Mouse (Mus musculus): ENCODE results near the gene Plce1. TPM values are rescaled to one million over a fixed set of nuclear protein-coding genes. Genes with fewer than 3 reads are reported as not detected.

Plce1 gene
- polyA plus RNA-seq, 1 experiment from 2014 or later, result 3.3 TPM

DNA sequence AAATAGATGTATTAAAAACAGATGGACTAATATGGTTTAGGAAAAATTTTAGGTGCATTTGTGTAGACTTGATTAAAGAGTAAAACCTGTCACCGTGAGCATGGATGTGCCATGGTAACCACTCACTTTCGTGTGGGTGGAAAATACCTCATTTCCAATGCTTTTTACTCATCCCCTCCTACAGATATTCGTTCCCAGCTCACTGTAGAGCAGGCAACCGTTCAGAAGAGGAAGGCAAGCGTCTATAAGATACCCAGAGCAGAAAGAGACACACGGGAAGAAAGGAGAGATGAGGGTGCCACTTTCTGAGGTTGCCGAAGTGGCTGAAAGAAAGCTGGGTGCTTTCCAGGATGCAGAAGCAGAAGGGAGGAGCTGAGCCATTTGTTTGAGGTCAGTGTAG, 25.2 kb downstream of the Plce1 start:
- WGBS, result 85% methylated on average over 7 of the region's 7 CpGs
- Histone ChIP-seq H3K9me3 (no peaks in the 10 kb centered on the region), H3K4me1 (peaks cover 11% of the 10 kb centered on the region; the same call in 1 of the 2 replicates), H3K4me2 (no peak overlapping the region), H3K9ac (no peak overlapping the region), H3K27ac (no peak overlapping the region), H3K27me3 (no peaks in the 10 kb centered on the region), H3K4me3 (no peak overlapping the region), H3K36me3 (no peaks in the 10 kb centered on the region)
- no peak for ATAC-seq (ENCODE audit: borderline replicate concordance, extremely low read depth, low FRiP score, low TSS enrichment)

DNA sequence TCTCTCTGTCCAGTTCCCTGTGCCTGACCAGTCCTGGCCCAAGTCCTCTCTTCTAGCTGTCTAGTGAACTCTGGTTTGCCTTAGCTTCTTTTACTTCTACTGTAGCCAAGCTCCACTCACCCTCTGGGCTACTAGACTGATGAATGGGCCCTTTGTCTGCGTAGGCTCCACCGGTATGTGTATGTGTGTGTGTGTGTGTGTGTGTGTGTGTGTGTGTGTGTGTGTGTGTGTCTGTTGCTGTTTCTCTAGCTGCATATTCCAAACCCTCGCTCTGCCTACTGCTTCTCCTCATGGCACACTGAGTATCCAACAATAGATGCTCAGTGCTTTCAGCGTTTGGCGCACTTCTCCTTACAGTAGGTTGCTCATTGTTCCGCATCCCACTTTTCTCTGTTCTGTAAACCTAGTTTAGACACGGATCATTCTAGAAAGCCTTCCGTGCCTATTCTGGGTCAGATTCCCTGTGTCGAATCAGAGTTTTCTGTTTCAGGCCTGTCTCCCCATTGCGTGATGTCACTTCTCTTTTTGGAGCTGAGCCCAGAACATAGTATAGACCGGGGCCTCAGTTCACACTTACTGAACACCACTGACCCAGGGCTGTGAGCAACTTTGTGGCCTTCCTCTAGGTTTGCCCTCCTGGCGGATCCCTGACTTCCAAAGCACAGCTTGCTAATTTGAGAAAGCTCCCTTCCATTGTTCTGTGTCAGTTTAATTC, 26.5 kb downstream of the Plce1 start:
- Histone ChIP-seq H3K4me1 (peaks cover 11% of the 10 kb centered on the region; the same call in 1 of the 2 replicates), H3K36me3 (no peaks in the 10 kb centered on the region), H3K9ac (no peak overlapping the region), H3K9me3 (no peaks in the 10 kb centered on the region), H3K27ac (no peak overlapping the region), H3K4me3 (no peak overlapping the region), H3K4me2 (no peak overlapping the region), H3K27me3 (no peaks in the 10 kb centered on the region)
- no peak for ATAC-seq (ENCODE audit: borderline replicate concordance, extremely low read depth, low FRiP score, low TSS enrichment)
- 54% methylated on average over 12 of the region's 12 CpGs for WGBS

DNA sequence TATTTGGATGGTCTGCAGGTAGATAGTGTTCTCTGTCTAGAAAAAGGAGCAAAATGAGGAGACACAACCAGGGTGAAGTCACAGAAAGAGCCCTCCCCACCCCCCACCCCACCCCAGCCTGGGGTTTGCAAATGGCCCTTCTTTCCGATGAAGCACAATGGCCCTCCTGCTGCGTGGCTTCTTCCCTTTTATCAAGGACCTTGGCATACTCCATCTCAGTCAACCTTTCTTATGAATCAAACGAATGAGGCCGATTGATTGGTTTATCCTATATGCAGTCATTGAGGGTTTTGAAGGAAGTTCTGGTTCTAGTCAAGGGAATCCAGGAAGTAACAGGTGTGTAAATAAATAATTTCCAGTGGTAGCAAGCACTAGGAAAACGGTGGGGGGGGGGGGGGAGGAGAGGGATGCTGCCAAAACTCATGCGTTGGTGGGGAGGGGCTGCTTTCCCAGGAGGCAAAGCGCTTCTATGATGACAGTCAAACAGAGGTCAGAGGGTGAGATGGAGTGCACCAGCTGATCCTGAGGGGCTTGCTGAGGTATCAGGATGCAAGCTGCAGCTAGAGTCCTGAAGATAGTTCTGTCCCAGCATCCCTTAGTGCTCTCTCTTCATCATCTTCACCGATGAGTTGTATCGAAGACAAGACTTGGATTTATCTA, 27.2 kb downstream of the Plce1 start:
- Histone ChIP-seq H3K4me2 (no peak overlapping the region), H3K4me1 (peaks cover 11% of the 10 kb centered on the region; the same call in 1 of the 2 replicates), H3K27ac (no peak overlapping the region), H3K36me3 (no peaks in the 10 kb centered on the region), H3K9me3 (no peaks in the 10 kb centered on the region), H3K9ac (no peak overlapping the region), H3K27me3 (no peaks in the 10 kb centered on the region), H3K4me3 (no peak overlapping the region)
- no peak for ATAC-seq (ENCODE audit: borderline replicate concordance, extremely low read depth, low FRiP score, low TSS enrichment)
- WGBS, result 69% methylated on average over 9 of the region's 9 CpGs

- Histone ChIP-seq H3K9me3 (no peaks in the 10 kb centered on the region), H3K9ac (no peak overlapping the region), H3K4me1 (no peaks in the 10 kb centered on the region), H3K27ac (no peak overlapping the region), H3K27me3 (no peaks in the 10 kb centered on the region), H3K36me3 (no peaks in the 10 kb centered on the region), H3K4me3 (no peak overlapping the region), H3K4me2 (no peak overlapping the region)
- no peak for ATAC-seq (ENCODE audit: borderline replicate concordance, extremely low read depth, low FRiP score, low TSS enrichment)
- WGBS, result 72% methylated on average over 5 of the region's 5 CpGs
Observed at GRCm38 (mm10) chr19:38514417-38515184, 33.7 kb downstream of the Plce1 start.

- Histone ChIP-seq H3K36me3 (peaks cover 5% of the 10 kb centered on the region), H3K9me3 (no peaks in the 10 kb centered on the region), H3K27ac (no peak overlapping the region), H3K4me2 (no peak overlapping the region), H3K4me3 (no peak overlapping the region), H3K9ac (no peak overlapping the region), H3K27me3 (no peaks in the 10 kb centered on the region), H3K4me1 (no peaks in the 10 kb centered on the region)
- no peak for ATAC-seq (ENCODE audit: borderline replicate concordance, extremely low read depth, low FRiP score, low TSS enrichment)
- WGBS, result 34% methylated on average over 3 of the region's 3 CpGs
Observed at GRCm38 (mm10) chr19:38526855-38527254, 45.9 kb downstream of the Plce1 start.

GRCm38 (mm10) chr19:38527475-38527874, 46.6 kb downstream of the Plce1 start:
- Histone ChIP-seq H3K36me3 (peaks cover 5% of the 10 kb centered on the region), H3K4me3 (no peak overlapping the region), H3K4me1 (no peaks in the 10 kb centered on the region), H3K27ac (no peak overlapping the region), H3K27me3 (no peaks in the 10 kb centered on the region), H3K4me2 (no peak overlapping the region), H3K9me3 (no peaks in the 10 kb centered on the region), H3K9ac (no peak overlapping the region)
- WGBS, result 60% methylated on average over 3 of the region's 3 CpGs
- ATAC-seq (ENCODE audit: borderline replicate concordance, extremely low read depth, low FRiP score, low TSS enrichment), result no peak

GRCm38 (mm10) chr19:38533230-38533629, 52.3 kb downstream of the Plce1 start:
- 91% methylated on average over 5 of the region's 5 CpGs for WGBS
- Histone ChIP-seq H3K4me3 (no peak overlapping the region), H3K36me3 (no peaks in the 10 kb centered on the region), H3K9me3 (no peaks in the 10 kb centered on the region), H3K9ac (no peak overlapping the region), H3K4me2 (no peak overlapping the region), H3K27me3 (no peaks in the 10 kb centered on the region), H3K4me1 (no peaks in the 10 kb centered on the region), H3K27ac (no peak overlapping the region)
- no peak for ATAC-seq (ENCODE audit: borderline replicate concordance, extremely low read depth, low FRiP score, low TSS enrichment)

DNA sequence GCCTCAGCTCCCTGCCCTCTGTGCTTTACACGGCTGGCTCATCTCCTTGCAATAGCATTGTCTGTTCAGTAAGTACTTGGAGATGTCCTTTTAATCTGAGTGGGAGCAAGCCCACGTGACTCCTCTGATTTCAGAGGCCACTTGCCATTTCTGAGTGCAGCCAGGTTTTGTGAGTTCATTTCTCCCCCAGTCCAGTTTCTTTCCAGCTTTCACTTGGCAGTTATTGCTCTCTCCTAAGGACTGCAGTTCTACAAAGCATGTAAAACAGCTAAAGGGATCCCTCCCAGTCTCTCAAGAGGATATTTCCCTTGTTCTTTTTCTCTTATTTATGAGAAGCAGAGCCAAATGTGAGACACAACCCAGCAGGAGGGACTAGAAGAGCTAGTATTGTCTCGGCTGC, 58.4 kb downstream of the Plce1 start:
- H3K9ac ChIP-seq, result no peak overlapping the region
- WGBS, result 69% methylated on average over 3 of the region's 3 CpGs
- H3K4me3 ChIP-seq, result no peak overlapping the region
- no peaks in the 10 kb centered on the region for H3K9me3 ChIP-seq
- H3K36me3 ChIP-seq, result no peaks in the 10 kb centered on the region
- no peaks in the 10 kb centered on the region for H3K27me3 ChIP-seq
- H3K4me1 ChIP-seq, result no peaks in the 10 kb centered on the region
- H3K27ac ChIP-seq, result no peak overlapping the region
- ATAC-seq (ENCODE audit: borderline replicate concordance, extremely low read depth, low FRiP score, low TSS enrichment), result no peak
- no peak overlapping the region for H3K4me2 ChIP-seq

DNA sequence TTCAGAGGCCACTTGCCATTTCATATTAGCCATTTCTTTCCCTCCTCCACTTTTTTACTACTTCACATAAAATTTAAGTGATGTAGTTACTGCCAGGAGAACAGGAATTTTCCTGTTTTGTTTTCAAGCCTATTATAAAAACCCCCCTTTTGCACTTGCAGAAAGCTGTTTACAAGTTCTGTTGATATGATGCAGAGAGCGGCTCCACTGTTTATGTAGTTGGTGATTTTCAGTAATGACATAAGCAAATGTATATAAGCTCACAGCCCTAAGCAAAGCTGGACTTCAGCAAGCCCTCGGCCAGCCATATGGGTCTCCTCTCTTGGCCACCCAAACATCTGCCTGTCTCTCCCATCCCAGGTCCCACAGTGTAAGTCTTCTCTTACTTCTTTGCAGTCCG, 59.6 kb downstream of the Plce1 start:
- H3K9me3 ChIP-seq, result no peaks in the 10 kb centered on the region
- no peaks in the 10 kb centered on the region for H3K27me3 ChIP-seq
- no peak overlapping the region for H3K27ac ChIP-seq
- no peak overlapping the region for H3K9ac ChIP-seq
- ATAC-seq (ENCODE audit: borderline replicate concordance, extremely low read depth, low FRiP score, low TSS enrichment), result no peak
- no peaks in the 10 kb centered on the region for H3K36me3 ChIP-seq
- WGBS, result 66% methylated on average over 3 of the region's 3 CpGs
- no peaks in the 10 kb centered on the region for H3K4me1 ChIP-seq
- no peak overlapping the region for H3K4me2 ChIP-seq
- no peak overlapping the region for H3K4me3 ChIP-seq

DNA sequence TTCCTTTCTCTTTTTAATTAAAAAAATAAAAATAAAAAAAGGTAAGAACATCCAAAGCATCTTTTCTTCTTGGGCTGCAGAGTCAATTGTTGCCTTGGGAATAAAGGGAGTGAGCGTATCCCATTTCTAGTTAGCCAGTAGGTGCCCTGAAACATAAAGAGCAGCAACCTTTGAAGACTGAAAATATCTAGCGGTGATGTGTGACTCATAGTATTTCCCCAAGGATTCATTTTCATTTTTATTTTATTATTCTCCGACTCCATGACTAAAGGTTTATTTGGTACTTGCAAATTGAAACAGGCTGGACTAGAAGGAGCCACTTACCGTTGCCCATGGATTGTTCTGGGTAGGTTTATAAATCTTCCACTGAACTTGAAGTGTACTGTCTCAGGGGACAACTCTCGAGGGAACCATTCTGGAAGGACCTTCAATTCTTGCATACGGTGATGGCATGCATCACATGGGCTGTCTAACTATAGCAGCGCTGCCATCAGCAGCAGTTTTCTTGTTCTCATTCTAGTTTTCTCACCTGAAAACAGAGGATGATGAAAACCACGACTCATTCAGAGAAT, 68.7 kb downstream of the Plce1 start:
- Histone ChIP-seq H3K27me3 (no peaks in the 10 kb centered on the region), H3K4me2 (no peak overlapping the region), H3K9ac (no peak overlapping the region), H3K4me3 (no peak overlapping the region), H3K9me3 (no peaks in the 10 kb centered on the region), H3K4me1 (no peaks in the 10 kb centered on the region), H3K27ac (no peak overlapping the region), H3K36me3 (no peaks in the 10 kb centered on the region)
- 86% methylated on average over 8 of the region's 8 CpGs for WGBS
- no peak for ATAC-seq (ENCODE audit: borderline replicate concordance, extremely low read depth, low FRiP score, low TSS enrichment)

DNA sequence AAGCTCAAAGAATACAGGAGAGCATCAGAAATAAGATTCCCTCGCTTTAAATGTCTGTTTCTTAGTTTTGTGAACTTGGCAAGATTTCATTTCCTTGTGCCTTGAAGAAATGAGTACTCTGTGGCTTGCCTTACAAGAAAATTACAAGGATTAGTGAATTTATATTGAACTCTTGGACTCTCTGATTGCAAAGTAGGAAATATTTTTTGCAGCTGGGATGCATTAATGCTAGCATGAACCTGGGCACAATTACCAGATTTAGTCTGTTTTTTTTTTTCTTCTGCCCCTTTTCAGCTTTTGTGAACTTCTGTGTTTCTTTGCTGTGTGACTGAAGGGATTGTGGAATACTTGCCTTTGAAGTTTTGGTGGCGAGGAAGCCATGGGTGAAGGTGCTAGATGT, 72.6 kb downstream of the Plce1 start:
- H3K9me3 ChIP-seq, result no peaks in the 10 kb centered on the region
- no peak overlapping the region for H3K9ac ChIP-seq
- H3K4me3 ChIP-seq, result no peak overlapping the region
- H3K4me1 ChIP-seq, result no peaks in the 10 kb centered on the region
- H3K4me2 ChIP-seq, result no peak overlapping the region
- H3K27me3 ChIP-seq, result no peaks in the 10 kb centered on the region
- H3K36me3 ChIP-seq, result no peaks in the 10 kb centered on the region
- WGBS, result 58% methylated on average over 2 of the region's 2 CpGs
- H3K27ac ChIP-seq, result no peak overlapping the region
- ATAC-seq (ENCODE audit: borderline replicate concordance, extremely low read depth, low FRiP score, low TSS enrichment), result no peak

DNA sequence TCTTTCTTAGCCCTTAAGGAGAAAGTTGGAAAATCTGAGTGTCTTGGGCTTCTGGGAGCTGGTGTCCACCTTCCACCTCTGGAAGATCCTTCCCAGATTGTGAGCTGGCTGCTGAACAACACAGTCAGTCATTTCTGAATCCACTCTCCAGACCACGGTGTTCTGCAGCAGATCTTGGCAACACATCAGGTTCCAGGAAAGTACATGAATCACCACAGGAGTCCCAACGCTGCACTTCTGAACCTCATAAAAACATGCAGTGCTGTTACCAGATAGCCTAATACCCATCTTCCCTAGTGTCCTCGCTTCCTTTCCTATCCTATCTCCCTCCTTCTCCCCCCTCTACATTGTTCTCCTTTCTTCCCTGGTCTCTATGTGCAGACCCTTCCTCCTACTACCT, 74.5 kb downstream of the Plce1 start:
- H3K27me3 ChIP-seq, result no peaks in the 10 kb centered on the region
- WGBS, result 76% methylated on average over 3 of the region's 3 CpGs
- no peak overlapping the region for H3K4me3 ChIP-seq
- H3K4me2 ChIP-seq, result no peak overlapping the region
- no peak overlapping the region for H3K9ac ChIP-seq
- H3K9me3 ChIP-seq, result no peaks in the 10 kb centered on the region
- H3K36me3 ChIP-seq, result no peaks in the 10 kb centered on the region
- no peaks in the 10 kb centered on the region for H3K4me1 ChIP-seq
- H3K27ac ChIP-seq, result no peak overlapping the region
- ATAC-seq (ENCODE audit: borderline replicate concordance, extremely low read depth, low FRiP score, low TSS enrichment), result no peak
